Mouse (Mus musculus): ENCODE results near the gene Cops4.
A peak's percentile ranks its signal among the peaks of the same experiment; 100 is the strongest.

DNA sequence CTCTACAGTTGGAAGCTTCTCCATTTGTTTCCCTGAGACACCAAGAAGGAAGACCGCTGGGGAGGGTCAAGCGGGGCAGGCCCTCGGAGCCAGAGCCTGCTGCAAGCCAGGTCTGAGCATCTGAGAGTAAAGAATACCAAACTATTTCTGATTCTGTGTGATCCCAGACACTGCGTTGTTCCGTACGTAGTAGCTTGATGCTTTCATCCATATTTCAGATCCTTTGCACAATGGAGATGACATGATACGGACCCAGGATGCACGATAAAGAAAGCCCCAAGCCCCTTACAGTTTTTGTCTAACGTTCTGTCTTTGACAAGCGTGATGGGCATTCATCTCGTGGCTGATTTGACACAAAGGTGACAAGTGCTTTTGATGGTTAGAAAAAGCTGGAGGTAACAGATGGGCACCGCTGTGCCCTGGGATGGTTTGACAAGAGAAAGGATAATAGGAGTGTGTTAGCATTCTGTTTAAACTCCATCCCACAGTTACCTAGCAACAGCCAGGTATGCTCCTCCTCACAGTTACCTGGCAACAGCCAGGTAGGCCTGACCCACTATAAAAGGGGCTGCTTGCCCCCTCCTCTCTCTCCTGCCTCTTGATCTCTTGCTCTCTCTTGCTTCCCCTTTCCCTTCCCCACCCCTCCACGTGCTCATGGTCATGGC is 76.8 kb downstream of the Cops4 start:
- TF ChIP-seq CTCF (IDR thresholded peaks at IDR 0.05; ENCODE audit: control insufficient read depth, insufficient read depth, insufficient replicate concordance, low read depth, low read length) (no peak), POLR2A (IDR thresholded peaks at IDR 0.05; ENCODE audit: control insufficient read depth, low read depth, low read length) (peak; percentile 33; the same call in 1 of the 2 replicates)
